Mouse (Mus musculus) CD4-positive, CD25-positive, alpha-beta regulatory T cell, adult 4 months (primary cell): ENCODE measurements around the gene Capn8. TPM values are rescaled to one million over a fixed set of nuclear protein-coding genes. Genes with fewer than 3 reads are reported as not detected.

Experiments used
- ATAC-seq: one replicate; pipeline ENCODE4 v1.8.0; 2017
- polyA plus RNA-seq, 2 experiments: library from polyadenylated mRNA; unstranded; fragments of 100-300 nt; shearing (Covaris generic); gene quantifications; one replicate each; pipeline ENCODE4 v1.2.1; 2017

Gene Capn8
- polyA plus RNA-seq, result not detected

DNA sequence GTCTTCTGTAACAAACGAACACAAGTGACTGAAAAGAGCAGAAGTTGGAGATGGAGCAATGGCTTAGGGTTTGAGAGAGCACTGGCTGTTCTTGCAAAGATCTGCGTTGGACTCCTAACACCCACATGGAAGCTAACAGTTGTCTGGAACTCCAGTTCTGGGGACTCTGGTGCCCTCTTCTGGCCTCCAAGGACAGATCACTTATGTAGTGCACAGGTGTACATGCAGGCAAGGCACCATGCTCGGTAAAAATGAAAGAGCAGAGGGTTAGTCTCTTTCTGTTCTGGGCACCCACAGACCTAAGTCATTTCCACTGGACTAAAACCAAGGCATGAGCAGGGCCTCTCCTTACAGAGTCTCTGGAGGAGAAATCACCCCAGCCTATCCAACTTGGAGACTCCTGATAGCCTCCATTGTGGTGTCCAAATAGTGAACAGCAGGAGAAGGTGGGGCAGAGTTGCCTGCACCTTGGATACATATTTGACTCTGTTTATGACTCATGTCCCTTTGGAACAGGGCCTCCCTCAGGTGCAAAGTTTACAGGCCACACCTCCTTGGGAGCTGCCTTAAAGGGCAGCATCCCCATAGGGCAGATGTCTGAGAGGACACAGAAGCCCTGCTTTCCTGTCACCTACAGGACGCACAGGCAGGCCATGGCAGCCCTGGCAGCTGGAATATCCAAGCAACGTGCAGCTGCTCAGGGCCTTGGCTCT is at the start of gene Capn8:
Gene Capn8, plus strand, starts transcription at position 600 of the 713 bp plus-strand sequence.
- no peak for ATAC-seq

DNA sequence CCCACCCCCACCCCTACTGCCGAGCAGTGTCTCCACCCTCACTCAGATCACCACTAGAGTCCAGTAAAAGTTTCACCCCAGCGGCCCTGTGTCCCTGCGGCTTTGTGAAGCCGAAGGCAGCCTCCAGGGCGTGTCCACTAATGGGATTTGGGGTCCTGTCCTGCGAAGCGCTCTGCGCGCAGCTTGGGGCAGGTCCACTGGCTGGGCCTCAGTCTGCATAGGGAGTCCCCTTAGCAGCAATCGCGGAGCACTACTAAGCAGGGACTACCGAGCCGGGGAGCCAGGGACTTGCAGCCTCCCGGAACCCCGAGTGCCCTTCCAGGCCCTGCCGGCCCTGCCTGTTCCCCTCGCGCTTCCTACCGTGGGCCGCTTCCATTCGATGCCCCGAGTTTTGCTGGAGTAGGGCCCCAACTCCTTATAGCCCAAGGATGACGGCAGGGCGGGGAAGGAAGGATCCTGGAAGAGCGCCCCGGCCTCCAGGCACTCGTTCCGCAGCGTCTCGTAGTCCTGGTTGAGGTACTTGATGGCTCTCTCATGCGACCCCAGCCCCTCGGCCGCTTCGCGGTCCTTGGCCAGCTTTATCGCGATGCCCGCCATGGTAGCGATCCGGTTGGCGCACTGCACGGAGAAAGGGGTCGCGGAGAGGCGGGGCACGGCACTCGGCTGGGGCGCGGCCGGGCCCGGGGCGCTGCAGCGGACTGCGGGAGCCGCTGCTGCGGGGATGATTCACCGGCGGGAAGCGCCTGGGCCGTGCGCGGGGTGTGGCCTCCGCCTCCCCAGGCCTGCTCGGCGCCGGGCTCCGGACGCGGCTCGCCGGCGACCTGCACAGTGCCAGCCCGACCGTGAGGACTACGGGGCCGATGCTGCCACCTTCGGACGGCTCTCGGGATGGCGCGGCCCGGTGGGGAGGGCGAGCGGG is 47.8 kb upstream of the Capn8 start, which contains the start of gene Capn2:
Gene Capn2, minus strand, starts transcription at position 851 of the 919 bp plus-strand sequence.
- peak; percentile 48 for ATAC-seq

DNA sequence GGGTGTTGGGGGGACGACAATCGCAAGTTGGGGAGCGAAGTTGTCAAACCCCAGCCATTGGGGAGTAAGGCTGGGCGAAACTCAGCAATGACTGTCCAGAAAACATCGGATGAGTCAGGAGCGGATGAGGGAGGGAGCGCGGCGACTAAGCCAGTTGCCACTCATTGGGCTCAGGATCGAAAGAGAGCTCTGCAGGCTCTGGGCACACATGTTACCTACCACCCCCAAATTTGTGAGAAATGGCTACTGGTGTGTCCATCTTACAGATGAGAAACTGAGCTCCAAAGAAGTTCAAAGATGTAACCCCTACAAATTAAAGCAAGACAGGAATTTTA is 47.2 kb upstream of the Capn8 start:
- peak; percentile 38 for ATAC-seq

DNA sequence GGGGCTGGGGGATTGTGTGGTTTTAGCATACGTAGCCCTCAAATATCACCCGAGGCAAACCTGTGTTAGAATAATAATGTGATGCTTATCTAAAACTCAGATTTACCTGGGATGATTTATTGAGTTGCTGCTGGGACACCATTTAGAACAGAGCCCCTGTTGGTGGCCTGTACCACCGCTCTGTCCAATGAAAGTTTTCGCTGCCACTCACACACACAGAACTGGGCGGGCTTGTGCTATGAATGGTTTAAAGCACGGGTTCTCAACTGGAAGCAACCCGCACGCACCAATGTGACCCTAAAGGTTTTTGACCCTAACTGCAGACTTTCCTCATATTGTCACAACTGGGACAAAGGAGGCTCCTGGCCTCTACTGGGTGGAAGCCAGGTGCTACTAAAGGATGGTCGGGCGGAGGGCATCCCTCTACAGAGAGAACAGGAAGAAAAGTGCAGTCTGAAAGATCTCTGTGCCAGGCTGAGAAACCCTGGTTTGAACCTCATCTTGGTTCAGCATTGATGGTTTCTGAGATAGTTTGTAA is 46.6 kb upstream of the Capn8 start:
- peak; percentile 4 for ATAC-seq

DNA sequence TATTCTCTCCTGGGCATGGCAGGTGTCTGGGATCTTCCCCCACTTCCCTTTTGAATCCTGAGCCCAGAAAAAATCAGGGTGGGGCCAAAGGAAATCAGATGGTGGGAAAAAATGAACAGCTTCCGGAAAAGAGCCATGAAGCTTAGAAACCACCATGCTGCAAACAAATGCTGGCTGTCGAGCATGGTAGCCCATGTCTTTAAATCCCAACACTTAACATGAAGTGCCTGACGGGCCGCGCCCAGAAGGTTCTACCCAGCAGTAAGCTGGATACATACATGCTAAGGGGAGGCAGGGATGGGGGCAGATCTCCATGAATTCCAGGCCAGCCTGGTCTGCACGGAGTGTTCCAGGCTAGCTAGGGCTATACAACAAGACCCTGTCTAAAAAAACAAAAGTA is 46.0 kb upstream of the Capn8 start:
- ATAC-seq, result no peak

DNA sequence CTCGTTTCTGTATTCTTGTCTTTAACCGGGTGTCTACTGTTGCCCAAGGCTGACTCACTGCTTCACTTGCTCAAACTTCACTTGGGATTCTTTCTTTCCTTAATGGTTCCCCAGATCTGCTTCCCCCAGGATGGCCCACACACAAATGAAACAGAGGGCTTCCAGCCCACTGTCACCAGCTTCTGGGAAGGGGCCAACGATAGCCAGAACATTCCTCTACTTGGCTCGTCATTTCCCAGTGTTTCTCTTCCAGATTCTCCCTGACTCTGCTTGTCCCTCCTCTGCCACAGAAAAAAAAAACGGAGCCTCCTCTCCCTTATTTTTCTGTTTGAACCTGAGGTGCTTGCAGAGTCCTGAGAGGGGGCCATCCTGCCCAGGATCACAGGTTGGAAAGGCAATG is 45.5 kb upstream of the Capn8 start:
- no peak for ATAC-seq

DNA sequence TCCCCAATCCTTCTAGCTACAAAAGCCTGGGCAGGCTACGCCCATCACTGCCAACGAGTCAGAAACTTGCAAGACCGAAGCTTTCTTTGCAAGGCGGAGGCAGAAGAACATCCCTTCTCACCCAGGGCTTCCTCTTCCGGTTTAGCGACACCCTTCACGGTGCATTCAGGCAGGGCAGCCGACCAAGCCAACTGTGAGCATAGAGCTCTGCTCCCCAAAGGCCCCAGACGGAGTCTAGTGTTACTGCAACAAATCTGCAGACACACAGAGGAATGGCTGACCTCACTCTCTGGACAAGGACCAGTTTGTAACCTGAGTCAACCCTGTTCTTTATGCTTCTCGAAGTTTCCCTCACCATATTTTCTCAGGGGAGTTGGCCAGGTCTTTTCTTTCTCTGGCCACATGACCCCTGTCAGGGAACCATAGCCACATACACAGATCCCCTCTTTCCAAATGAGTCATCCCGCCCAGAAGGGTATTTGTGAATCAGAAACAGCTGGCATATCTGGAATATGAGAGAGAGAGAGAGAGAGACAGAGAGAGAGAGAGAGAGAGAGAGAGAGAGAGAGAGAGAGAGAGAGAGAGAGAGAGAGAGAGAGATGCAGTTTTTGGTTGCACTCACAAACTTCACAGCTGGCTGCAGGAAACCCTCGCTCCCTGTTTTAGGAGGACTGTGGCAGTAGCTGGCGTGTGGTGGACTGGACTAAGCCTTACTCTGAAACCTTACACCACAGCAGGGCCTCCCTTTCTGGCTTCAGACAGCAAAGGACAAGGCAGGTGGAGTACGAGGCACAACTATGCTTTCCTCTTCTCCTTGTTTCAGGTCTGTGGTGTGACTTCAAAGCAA is 44.5 kb upstream of the Capn8 start:
- ATAC-seq, result peak; percentile 66

DNA sequence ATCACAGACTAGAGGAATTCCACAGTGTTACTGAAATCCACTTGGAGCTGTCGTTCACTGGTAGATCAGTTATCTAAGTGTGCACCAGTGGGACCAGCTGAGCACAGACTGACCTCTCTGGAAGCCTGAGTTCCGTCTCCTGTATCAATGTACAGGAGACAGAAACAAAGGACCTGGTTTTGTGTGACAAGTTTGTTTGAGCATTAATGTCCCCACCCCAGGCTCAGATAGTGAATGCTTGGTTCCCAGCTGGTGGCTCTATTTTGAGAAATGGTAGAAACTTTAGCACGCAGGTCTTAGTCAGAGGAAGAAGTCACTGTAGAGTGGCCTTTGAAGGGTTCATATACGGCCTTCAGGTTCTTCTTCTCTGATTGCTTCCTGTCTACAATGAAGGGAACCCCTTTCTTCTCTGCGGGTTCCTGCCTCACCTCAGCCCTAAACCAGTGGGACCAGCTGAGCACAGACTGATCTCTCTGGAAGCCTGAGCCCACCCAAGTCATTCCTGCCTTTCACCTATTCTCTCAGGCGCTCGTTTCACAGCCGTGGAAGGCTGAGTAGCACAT is 43.8 kb upstream of the Capn8 start:
- ATAC-seq, result peak; percentile 25

DNA sequence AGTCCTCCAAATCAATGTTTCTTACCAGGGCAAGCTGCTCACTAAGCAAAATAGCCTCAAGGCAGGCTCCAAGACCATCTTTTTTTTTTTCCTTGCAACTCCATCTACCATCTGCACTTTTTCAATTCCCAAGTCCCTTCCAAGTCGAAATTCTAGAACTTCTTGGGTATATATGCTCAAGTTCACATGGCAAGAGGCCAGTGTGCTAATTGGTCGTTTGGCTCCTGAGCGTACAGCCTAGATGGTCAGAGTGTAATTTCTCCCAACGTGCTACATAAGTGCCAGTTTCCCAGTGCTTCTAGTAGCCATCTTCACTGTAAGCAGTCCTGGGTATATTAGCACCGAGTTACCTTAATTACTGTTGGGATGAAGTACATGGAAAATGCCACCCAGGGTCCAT is 41.8 kb upstream of the Capn8 start:
- no peak for ATAC-seq

DNA sequence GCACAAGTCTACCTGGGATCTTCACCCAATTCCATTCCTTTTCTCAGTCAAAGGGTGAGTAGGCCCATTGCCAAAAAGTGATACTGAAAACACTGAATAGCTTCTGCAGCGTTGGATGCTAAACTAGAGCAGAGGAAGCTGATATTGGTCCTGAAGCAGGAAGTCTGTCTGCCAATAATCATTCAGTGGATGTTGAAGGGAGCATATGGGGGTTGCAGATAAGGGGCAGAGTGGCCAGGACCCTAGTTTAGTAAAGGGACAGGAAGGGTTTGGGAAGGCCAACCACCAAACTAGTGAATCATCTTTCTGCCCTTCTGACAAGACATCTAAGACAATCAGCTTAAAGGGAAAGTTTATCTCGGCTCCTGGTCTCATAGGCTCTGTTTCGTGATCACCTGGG is 41.1 kb upstream of the Capn8 start:
- no peak for ATAC-seq

DNA sequence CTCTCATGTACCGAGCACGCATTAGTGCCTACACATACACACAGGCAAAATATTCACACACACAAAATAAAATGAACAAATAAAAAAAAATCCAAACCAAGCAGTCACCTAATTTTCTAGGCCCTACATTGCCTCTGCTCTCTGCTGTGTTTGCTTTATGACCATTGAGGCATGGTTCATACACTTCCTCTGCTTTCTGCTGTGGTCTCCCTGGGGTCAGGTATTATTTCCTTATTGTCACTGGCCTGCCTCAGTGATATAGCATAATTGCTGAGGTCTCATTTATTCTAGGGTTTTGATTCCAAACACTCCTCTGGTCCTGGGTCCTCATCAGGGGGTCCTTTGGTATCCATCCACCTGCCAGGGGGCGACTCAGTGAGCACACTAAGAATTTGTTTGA is 39.2 kb upstream of the Capn8 start:
- ATAC-seq, result no peak

DNA sequence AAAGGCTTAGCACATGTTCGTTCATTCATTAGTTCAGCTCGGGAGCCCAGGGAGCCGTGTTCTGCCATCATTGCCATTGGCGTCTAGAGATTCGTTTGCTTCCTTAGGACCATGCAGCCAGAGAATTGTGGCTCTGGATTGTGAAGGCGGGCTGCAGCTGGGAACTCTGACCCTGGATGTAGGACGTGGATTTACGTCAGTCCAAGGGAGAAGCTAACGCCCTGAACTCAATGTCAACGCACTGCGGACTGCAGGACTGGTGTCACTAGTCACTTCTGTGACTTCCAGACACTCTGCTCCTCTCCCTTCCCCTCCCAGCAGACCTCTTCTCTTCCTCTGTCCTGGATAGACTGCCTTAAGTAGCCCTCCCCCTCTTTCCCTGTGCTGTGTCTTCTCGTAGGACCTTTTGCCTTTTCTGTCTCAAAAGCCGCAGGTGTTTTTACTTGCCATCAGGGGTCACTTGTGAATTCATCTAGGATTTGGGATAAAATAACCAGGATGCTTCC is 37.5 kb upstream of the Capn8 start:
- no peak for ATAC-seq

DNA sequence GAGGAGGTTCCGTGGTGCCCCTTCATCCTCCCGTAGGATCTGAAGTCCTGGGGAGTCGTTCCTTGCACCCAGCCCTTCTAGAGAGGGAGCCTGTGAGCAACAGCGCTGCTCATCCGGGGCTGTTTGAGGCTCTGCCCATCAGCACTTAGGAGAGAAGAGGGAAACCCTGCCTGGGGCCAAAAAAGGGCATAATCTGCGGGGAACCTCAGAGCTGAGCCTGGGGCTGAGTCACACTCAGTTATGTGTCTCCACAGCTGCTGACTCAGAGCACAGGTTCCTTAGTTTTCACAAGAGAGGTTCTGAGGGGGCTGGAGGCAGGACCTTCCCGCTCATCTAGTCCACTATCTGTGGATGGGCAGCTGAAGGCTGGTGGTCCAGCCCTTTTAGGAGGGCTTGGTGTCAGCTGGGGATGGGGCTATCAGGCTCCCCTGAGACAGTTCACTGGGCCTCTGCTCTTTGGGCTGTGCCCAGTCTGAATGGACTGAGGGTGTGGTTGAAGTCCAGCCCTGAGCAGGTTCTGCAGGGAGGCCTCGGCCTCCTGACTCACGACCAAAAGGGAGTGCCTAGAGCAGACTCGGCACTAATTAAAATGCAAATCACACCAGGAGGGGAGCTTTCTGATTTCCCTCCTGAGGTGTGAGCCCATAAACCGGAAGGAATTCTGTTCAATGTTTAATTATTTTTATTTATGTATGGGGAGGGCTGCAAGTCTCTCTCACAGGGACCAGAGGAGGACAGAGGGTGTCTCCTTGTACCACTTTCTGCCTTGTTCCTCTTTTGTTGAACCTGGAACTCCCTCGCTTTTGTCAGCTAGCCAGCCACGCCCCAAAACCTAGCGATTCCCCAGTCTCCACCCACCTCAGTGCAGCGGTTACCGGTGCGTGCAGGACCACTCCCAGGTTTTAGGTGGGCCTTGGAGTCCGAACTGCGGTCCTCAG is 36.6 kb upstream of the Capn8 start:
- peak; percentile 84 for ATAC-seq

DNA sequence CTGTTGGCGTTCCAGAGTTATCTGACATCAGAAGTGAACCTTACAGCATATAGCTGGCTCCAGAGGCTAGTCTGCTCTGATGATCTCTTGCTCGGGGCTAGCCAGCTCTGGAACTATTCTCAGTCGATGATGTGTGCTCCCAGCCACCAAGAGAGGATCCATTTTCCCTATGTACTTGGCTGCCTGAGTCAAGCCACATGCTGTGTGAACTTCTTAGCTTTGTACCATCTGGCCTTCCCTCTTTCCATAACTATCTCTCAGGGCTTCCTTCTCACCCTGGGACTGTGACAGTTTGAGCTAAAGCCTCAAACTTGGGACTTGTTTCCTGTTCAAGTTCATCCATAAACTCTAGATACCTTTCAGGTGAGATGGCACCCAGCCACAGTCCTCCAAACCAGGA is 31.2 kb upstream of the Capn8 start:
- ATAC-seq, result no peak

DNA sequence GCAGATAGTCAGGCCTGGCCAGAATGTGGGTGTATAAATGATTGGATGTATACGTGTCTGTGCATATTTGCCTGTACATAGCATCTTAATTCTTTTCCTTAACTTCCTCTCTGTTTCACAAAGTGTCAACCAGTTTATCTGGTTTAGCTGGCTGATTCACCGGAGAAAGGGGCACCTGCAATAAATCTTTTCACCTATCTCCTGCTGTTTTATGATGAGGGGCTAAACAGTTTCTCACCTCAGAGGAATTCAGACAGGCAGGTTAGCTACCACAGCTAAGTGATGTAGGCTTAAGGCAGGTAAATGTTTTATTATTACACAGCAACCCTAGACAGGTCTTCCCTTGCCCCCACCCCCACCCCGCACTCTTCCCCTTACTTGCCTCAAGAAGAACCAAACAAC is 29.7 kb upstream of the Capn8 start:
- no peak for ATAC-seq

DNA sequence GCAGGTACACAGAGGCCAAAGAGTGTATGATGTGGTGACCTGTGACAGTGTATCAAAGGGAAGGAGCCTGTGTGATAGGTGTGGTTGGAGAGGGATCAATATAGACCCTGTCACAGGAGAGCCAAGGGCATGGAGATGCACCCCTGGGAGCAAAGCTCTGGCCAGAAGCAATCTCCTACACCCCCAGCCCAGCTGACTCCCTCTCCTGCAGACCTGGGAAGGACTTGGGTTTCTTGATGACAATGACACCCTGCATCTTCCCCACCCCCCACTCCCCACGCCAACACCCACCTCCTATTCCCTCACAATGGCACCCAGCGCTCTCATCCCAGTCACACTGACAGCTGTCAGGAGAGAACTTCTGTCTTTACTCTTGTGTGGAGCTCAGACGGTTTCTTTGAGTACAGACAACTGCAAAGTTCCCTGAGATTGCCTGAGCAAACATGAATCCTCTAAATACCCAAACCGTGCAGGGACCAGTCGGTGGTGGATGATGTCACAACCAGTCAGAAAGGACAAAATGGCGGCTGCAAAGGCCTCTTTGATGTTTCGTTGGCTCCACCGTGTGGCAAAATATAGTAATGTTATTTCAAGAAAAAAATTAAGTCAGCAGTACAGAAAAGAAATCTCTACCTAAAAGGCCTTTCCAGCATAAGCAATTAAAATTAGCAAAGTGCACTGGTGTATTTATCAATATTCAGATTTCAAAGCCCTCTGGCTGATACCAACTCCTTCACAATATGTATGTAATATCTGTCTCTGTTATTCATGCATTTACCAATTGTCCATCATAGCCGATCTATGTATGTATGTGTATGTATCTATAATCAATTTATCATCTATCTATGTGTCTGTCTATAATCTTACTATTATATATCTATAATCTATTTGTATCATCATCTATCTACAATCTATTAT is 25.5 kb upstream of the Capn8 start:
- peak; percentile 99 for ATAC-seq

DNA sequence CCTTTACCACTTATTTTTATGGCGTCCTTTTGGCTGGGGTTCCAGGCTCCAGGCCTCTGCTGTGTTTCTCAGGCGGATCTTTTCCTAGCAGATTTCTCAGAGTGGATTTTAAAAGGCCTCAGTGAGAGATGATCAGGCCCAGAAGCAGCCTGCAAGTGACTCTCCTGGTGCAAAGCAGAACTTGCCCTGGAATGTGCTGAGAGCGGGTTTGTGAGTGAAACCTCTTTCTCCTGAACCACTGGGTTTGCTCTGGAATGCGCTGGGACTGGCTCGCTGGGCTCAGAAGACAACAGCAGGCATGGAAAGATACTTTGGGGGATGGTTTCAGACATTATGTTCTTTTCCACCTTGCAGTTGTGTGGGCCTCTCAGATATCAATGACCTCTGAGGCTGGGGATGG is 22.7 kb upstream of the Capn8 start:
- no peak for ATAC-seq

DNA sequence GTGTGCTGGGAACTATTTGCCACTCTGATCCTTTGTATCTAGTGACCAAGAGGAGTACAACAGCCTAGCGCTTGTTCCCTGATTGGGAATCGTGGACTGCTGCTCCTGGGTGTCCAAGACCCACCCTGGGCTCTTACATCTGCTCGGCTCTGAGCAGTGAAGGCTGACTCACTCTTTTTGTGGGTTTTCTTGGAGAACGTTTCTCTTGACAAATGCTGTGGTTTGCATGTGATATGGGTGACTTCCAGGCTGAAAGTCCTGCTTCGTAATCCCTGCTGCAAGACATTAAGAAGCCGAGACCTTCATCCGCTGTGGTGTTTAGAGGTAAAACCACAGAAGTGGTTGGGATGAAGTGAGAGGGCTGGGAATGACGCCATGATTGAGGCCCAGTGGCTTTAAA is 21.7 kb upstream of the Capn8 start:
- no peak for ATAC-seq

DNA sequence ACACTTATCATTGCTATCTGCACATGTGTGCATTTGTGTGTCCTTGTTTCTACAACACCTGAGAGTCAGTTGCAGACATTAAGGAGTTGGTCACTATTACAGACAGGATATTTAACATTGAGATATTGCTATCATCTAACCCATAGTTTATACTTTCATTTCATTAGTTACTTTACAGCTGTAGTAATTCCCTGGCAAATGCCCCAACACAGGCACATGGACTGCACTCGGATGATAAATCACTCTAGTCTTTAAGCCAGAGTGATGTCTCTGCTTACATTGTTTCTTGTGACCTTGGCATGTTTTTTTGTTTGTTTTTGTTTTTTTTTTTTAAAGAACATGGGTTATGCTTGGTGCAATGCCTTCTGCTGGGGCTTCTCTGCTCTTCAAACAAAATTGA is 20.9 kb upstream of the Capn8 start:
- ATAC-seq, result no peak

DNA sequence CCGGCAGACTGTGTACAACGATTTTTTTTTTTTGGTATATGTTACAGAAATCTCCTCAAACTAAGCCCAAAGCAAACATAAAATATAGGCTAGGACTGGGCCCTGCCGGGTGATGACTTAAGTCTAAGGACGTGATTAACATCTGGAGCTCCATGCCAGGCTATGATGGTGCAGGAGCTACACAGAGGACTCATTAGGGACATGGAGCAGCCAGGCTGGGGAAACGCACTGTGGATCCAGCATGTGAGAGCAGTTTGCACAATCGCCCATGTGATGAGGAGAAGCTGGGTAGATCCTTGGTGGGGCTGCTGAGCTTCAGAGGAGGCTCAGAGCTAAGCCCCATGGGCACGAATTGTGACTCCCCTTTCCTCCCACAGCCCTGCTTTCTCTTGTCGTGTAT is 14.0 kb upstream of the Capn8 start:
- ATAC-seq, result no peak
